Mouse (Mus musculus): Measurements from ENCODE around the gene Wdr89.
"Not testable (repeated sequence)": the region's sequence is repeated elsewhere in the genome, so short reads cannot be mapped to it uniquely, and the experiment has no call there.

The Wdr89 gene

DNA sequence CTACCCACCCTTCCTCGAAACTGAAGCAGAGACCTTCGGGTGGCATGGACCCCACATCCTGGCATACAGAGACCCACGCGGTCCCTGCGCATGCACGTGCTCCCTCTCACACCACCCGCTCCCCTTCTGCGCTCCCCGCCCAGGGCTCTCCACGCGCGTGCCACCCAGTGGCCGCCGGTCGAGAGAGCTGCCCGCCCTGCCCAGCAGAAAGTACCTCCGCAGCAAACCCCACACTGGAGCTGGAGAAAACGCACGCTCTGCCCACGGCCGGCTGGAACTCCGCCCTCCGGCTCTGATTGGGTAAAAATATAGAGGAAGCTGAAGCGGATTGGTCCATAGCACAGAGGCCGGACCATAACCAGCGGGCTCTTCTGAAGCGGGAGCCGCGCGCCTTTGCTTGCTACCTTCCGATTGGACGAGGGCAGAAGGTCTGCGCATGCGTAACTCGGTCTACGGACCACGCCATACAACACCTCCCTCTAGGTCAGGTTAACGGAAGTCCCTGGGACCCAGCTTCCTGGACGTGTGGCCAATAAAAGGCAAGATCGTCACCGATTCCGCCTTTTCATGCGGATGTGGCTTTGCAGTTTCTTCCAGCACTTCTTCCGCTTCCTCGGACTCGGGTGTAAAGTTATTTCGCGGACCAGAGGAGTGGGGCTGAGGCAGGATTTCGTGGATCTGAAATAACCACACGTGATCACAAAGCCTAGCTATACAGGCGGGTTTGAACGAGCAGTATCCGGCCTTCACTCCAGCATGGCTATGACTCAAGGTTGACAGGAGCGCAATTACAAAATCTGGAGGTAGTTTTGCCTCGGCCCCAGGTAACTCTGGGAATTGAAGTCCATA is at the start of gene Wdr89:
Gene Wdr89, minus strand, starts transcription at position 280 of the 849 bp plus-strand sequence.
- DNase-seq (ENCODE audit: low read depth, low spot score) = peak; percentile 100

DNA sequence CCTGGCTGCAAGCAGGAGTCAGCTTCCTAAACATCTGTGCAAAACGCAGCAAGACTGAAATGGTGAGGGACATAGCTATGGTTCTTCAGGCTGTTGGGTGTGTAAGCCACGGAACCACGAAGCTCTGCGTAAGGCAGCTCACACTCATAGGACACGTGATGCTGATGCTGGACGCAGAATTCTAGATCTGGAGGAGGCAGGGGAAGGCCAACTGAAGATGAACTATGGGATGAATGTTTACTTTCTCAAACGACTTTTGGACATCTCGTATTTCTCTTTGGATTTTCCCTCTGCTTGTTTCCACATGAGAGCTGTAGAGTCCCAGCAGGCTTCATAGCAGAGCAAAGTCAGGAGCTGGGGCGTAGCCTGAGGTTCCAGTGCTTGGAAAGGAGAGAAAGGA is 44.3 kb upstream of the Wdr89 start:
- DNase-seq (ENCODE audit: low read depth, low spot score) = no peak

DNA sequence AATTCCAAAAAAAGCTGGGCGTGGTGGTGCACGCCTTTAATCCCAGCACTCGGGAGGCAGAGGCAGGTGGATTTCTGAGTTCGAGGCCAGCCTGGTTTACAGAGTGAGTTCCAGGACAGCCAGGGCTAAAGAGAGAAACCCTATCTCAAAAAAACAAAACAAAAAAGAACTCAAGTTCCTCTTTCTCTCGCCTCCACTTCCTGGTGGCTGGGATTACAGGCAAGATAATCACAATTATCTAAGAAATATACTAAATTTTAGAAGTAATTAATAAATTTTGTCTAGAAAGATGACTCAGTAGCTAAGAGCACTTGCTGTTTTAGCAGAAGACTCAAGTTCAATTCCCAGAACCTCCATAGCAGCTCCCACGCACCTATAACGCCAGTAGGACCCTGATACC is 43.6 kb upstream of the Wdr89 start:
- not testable (repeated sequence) for DNase-seq (ENCODE audit: low read depth, low spot score)

DNA sequence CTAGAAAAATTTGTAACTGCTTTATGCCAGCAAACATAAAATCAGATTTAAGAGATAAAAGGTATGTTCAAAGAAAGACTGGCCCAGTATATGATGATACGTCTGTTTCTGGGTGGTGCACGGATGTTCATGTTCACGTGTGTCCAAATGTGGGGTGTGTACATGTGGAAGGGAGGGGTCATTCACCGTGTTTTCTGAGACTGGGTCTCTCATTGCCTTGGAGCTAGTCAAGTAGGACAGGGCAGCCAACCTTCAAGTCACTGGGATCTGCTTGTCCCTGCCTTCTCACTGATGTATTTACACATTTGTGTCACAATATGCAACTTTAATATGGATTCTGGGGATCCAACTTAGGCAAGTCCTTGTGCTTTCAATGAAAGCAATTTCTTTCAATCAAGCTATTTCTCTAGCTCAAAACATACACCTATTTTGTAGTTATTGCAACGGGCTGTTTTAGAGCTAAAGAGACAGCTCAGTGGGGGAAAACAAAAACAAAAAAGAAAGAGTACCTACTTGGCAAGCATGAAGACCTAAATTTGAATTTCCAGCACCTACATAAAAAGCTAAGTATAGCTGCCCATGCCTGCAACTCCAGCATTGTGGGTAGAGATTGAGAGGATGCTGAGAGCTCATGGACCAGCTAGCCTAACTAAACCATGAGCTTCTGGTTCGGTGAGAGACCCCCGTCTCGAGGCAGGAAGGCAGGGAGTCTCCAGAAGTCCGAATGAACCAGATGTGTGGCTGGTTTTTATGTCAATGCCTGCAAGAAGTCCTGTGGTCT is 41.4 kb upstream of the Wdr89 start:
- DNase-seq (ENCODE audit: low read depth, low spot score) = no peak

DNA sequence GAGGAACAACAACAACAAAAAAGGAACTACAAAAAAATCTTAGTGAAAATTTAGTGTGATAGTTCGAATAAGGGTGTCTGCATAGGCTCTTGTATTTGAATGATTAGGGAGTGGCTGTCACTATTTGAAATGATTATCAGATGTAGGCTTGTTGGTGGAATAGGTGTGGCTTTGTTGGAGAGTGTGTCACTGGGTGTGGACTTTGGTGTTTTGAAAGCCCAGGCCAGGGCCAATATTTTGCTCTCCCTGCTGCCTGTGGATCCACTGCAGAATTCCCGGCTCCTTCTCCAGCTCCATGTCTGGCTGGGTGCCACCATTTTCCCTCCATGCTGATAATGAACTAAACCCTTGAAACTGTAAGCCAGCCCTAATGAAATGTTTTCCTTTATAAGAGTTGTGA is 40.2 kb upstream of the Wdr89 start:
- no peak for DNase-seq (ENCODE audit: low read depth, low spot score)

DNA sequence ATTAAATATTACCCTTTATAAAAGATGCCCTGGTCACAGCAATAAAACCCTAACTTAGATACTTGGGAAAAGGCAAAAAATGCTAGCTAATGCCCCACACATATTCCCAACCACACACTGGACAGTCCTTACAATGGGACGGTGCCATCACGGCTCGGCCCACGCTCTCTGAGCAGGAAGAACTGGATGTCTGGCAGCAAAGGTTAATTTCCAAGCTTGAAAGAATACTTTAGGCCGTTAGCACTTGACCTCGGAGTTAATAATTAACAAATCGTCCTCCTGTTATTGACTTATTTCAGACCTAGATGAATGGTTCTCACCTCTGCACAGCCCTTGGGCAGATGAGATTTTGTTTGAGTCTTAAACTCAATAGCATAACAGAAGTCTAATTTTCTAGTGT is 37.3 kb upstream of the Wdr89 start:
- DNase-seq (ENCODE audit: low read depth, low spot score) = no peak

DNA sequence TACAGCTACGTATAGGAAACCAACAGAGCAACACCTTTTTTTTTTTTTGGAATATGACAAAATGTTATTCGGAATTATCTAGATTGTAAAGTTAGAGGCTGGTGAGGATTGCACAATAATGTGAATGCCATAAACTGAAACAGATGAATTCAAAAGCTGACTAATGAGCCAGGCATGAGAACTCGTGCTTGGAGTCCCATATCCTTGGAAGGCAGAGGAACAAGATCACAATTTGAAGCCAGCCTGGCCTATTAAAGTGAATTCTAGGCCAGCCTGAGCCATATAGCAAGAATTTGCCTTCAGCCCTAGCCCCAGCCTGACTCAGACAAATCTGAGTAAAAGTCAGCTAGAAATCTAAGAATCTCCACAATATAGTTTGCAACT is 33.4 kb upstream of the Wdr89 start:
- no peak for DNase-seq (ENCODE audit: low read depth, low spot score)

DNA sequence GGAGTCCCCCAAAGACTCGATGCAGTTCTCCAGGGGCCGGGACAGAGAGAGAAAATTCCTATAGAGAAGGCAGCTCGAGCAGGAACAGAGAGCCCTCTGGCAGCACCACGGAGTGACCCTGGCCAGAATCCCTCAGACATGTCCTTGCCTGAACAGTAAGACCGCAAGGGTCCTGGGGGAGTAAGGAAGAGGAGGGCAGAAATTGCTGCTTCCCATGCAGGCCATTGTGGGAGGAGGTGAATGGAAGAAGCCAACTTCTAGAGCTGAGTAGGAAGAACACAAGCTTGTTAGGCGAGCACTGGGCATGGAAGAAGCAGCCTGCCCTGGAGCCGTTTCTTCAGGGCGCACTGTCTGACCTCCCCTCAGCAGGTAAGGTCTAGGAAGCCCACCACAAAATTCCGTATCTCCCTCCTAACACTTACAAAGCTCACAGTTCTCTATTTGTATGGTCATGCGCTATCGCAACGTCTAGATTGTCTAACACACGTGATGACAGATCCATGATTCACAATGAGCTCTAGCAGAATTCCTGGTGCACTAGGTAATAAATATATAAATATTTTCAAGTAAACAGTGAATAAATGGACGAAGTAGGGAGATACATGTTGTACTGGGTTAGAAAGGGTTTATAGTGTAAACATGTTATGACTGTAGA is 32.9 kb upstream of the Wdr89 start:
- DNase-seq (ENCODE audit: low read depth, low spot score) = no peak

DNA sequence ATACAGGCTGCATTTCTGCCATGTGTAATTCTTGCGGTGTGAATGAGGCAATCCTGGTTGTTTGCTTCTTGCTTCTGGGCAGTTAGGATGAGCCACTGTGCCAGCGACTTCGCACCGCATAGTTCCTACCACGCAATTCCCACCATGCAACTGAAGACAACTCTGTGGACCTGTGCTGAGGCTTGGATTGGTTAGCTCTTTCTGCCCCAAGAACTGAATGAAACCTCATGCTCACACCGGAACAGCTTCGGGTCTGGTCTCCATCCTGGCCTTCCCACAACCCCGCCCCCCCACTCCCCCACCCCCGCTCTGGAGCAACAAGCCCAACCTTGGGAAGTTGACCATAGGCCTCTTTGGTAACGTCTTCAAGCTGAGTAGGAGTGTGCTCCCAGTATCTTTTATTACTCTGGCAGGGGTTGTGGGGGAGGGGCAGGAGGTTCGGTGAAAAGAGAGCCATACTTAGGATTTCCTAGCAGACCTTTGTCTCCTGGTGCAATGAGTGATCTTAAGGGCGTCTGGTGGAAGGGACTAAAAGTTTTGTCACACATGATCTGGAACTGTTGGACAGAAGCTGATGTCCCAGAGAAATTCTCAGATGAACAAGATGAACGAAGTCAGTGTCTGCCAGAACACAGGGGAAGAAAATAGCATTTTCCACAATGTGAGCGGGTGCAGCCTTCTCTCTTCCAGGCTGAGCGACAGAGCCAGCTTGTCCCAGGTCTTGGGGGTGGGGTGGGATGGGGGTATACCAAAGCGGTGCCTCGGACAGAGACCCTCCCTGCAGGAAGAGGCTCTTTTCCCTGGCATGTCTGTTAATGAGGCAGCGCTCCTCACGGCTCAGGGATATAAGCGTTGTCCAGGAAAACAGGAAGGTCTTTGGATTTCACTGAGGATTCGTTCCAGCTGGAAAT is 32.1 kb upstream of the Wdr89 start:
- no peak for DNase-seq (ENCODE audit: low read depth, low spot score)

DNA sequence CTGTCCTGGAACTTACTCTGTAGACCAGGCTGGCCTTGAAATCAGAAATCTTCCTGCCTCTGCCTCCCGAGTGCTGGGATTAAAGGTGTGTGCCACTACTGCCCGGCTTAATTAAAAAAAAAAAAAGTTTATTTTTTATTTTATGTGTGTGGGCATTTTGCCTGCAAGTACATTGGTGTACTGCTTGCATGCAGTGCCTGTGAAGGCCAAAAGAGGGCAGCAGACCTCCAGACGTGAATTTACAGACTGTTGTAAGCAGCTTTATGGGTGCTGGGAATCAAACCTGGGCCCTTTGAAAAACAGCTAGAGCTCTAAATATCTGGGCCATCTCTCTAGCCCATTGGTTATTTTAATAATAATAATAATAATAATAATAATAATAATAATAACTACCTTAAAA is 29.4 kb upstream of the Wdr89 start:
- DNase-seq (ENCODE audit: low read depth, low spot score) = peak; percentile 12

DNA sequence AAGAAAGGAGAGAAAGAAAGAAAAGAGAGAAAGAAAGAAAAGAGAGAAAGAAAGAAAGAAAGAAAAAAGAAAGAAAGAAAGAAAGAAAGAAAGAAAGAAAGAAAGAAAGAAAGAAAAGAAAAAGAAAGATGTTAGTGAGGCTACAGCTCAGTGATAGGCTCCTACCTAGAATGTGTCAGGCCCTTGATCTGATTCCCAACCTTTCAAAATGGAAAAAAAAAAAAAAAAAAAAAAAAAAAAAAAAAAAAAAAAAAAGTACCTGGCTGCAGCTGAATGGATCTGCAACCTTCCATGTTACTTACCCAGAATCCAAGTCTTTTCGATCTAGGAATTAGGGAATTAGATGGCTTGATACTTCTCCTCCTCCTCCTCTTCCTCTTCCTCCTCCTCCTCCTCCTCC is 26.5 kb upstream of the Wdr89 start:
- not testable (repeated sequence) for DNase-seq (ENCODE audit: low read depth, low spot score)

DNA sequence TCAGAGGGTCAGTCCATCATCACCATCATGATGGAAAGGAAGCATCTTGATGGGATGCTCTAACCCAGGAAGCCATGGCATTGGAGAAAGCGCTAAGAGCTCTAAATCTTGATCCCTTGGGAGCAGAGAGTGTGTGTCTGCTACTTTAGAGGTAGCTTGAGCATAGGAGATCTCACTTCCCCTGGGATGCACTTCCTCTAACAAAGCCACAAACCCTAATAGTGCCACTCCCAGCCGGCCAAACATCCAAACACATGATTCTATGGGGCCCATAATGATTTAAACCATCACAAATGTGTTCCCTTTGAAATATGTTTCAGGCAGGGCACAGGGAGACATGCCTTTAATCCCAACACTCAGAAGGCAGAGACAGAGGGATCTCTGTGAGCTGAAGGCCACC is 19.7 kb upstream of the Wdr89 start:
- DNase-seq (ENCODE audit: low read depth, low spot score) = no peak

DNA sequence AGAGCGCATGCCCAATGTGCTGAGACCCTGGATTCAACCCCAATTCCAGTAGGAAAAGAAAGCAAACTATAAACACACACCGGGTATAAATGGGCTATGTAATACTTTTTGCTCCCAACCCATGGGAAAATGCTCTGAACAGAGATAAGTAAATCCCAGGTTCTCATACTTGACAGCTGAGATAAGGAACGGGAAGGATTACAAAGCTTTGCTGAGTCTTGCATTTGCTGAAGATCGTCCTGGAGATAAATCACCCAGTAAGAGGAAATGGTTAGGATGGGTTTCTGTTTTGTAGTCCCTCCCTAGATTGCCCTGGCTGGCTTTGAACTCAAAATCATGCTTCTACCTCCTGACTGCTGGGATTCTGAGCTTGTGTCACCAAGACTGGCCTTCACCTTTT is 18.0 kb upstream of the Wdr89 start:
- DNase-seq (ENCODE audit: low read depth, low spot score) = no peak

DNA sequence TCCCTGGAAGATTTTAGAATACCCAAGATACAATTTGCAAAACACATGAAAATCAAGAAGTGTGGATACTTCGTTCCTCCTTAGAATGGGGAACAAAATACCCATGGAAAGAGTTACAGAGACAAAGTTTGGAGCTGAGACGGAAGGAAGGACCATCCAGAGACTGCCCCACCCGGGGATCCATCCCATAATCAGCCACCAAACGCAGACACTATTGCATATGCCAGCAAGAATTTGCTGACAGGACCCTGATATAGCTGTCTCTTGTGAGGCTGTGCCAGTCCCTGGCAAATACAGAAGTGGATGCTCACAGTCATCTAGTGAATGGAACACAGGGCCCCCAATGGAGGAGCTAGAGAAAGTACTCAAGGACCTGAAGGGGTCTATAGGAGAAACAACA is 14.7 kb upstream of the Wdr89 start:
- DNase-seq (ENCODE audit: low read depth, low spot score) = not testable (repeated sequence)

DNA sequence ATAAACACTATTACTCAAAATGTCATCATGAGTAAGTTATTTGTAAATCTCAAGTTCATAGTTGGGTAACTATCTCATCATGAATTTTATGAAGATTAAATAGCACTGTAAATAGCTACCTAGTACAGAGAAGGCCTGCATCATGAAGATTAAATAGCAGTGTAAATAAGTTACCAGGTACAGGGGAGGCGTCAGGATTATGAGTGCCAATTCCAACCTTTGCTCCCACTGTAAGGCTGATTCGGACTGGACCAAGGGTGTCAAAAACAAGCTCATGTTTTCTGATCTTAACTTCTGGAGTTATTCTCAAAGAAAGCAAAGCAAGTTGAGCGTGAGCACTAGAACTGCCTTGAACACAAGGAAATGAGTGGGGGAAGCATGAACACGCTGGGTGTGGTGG is 14.3 kb upstream of the Wdr89 start:
- no peak for DNase-seq (ENCODE audit: low read depth, low spot score)

DNA sequence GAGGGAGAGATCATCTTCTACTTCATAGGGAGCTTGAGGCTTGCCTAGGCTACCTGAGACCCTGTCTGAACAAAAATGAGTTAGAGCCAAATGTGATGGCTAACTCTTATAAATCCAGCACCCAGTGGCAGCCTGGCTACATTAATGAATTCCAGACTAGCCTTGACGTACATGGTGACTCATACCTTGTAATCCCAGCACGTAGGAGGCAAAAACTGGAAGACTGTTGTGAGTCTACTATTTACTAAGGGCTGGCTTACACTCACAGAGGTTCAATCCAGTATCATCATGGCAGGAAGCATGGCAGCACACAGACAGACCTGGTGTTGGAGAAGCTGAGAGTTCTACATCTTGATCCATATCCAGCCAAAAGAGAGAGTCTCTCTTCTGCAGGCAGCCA is 13.5 kb upstream of the Wdr89 start:
- no peak for DNase-seq (ENCODE audit: low read depth, low spot score)

DNA sequence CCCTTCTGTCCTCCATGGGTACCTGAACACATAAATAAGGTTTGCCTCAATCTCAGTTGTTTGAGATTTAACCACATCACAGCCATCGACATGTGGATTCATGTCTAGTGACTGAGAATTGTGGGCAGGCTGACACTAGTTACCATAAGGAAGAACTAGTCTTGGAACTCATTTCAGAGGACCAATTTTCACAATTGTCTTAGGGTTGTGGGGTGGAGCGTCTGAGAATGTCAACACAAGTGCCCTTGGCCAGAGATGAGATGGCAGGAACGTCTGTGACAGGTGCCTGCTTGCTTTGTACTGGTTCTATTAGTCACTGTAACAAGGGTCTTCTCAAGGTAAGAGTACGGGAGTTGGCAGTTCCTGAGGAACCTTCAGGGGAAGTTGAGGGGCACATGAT is 11.8 kb upstream of the Wdr89 start:
- no peak for DNase-seq (ENCODE audit: low read depth, low spot score)

DNA sequence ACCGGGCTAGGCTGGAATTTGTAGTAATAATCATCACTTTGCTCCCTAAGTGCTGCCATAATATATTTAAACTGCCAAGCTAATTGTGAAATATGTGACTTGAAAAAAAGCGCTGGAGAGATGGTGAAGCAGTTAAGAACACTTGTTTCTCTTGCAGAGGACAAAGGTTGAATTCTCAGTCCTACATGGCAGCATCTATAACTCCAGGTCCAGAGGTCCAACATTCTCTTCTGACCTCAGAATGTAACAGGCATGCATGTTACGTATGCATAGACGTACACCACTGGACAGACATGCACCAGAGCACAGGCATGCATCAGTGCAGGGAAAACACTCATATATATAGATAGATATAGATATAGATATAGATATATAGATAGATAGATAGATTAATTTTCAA is 9.1 kb upstream of the Wdr89 start:
- no peak for DNase-seq (ENCODE audit: low read depth, low spot score)

DNA sequence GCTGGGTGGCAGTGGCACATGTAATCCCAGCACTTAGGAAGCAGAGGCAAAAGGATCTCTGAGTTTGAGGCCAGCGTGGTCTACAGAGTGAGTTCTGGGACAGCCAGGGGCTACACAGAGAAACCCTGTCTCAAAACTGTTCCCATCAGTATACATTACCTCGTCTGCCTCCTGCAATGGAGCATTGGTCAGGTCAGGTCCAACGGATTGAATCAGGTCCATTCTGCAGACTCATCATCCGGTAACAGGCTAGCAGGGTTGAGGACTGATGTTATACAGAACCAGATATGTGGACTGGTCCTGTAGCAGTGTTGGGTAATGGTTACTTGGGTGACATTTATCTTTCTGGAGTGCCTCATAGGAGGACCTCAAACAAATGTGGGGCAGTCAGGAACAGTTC is 3.3 kb upstream of the Wdr89 start:
- no peak for DNase-seq (ENCODE audit: low read depth, low spot score)

DNA sequence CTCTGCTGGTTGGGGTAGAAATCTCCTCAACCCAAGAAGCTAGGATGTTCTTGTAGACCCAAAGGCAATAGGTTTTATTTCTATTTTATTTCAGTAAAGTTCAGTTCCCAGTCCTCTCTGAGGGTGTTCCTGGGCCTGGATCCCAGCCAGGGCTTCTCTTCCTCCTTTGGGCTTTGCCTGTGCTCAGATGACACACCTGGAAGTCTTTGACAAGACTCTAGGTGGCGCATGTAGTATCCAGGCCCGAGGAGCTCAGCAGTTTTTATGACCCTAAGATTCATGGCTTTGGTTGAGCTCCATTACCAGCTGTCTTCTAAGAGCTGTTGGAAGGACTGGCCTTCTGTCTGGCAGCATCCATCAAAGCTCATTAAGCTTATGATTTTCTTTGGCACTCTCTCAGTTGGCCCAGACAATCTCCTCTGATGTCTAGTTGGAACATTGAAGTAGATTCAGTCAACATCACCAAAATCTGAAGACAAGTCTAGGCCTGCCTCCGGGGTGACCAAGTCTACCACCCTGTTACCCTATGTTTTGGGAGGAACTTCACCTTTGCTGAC is 2.5 kb upstream of the Wdr89 start:
- peak; percentile 49 for DNase-seq (ENCODE audit: low read depth, low spot score)

DNA sequence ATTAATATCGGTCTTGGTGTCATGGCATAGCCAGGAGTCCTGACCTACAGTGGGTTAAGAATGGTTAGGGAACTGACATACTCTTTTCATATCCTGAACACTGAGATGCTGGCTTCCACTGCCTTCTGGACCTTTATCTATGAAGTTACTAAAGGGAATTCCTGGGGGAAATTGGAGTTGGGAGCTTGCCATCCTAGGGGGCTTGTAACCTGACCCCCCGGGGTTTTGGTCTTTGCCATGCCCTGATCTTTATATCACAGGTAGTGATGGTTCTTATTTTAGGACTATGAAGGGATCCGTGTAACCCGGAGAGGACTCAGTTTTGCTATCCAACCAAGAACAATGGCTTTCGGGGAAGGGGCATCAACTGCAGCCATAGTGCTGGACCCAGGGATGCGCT is 1.3 kb upstream of the Wdr89 start:
- no peak for DNase-seq (ENCODE audit: low read depth, low spot score)
